Mouse (Mus musculus) heart, embryonic 14.5 days (tissue): ENCODE measurements around the gene Brwd1. TPM values are rescaled to one million over a fixed set of nuclear protein-coding genes. Genes with fewer than 3 reads are reported as not detected.

ENCODE experiments used
- ATAC-seq: fragments of 200-750 bp; cut with Nextera tagmentation; 2 replicates; pipeline ENCODE4 v1.8.0; 2017; ENCODE audit warnings: low read depth, moderate TSS enrichment; ENCODE audit not compliant: insufficient number of reproducible peaks, insufficient read depth, low FRiP score
- H3K27ac ChIP-seq, 2 experiments: fragments of 200-500 bp in 1 of 2; fragments of 300-500 bp in 1 of 2; sonication (generic) in 1 of 2; replicated peaks in 1 of 2; 2 replicates each; pipeline ENCODE4 v1.5.1; 2012 to 2014; ENCODE audit warnings: low read depth in 2 of 2, low read length in 2 of 2, control low read depth in 1 of 2, mild to moderate bottlenecking in 1 of 2, mixed read lengths in 1 of 2; ENCODE audit not compliant: control insufficient read depth in 1 of 2, insufficient read depth in 1 of 2
- H3K27me3 ChIP-seq: fragments of 300-500 bp; sonication (generic); 2 replicates; pipeline ENCODE4 v1.6.1; 2014; ENCODE audit warnings: mild to moderate bottlenecking, low read length, control low read depth; ENCODE audit not compliant: control insufficient read depth, insufficient read depth
- H3K36me3 ChIP-seq: fragments of 300-500 bp; sonication (generic); 2 replicates; pipeline ENCODE4 v1.6.1; 2014; ENCODE audit warnings: mild to moderate bottlenecking, control low read depth, low read length, mixed read lengths; ENCODE audit not compliant: control insufficient read depth, insufficient read depth
- H3K4me1 ChIP-seq, 2 experiments: fragments of 200-500 bp in 1 of 2; fragments of 300-500 bp in 1 of 2; sonication (generic) in 1 of 2; 2 replicates each; pipeline ENCODE4 v1.6.1; 2012 to 2014; ENCODE audit warnings: low read length in 2 of 2, control low read depth in 1 of 2, mixed read lengths in 1 of 2; ENCODE audit not compliant: control insufficient read depth in 2 of 2, insufficient read depth in 2 of 2
- H3K4me2 ChIP-seq: fragments of 300-500 bp; sonication (generic); 2 replicates; pipeline ENCODE4 v1.6.1; 2014; ENCODE audit warnings: mild to moderate bottlenecking, low read length
- H3K4me3 ChIP-seq, 2 experiments: fragments of 200-500 bp in 1 of 2; fragments of 300-500 bp in 1 of 2; sonication (generic) in 1 of 2; 2 replicates each; pipeline ENCODE4 v1.5.1; 2012 to 2014; ENCODE audit warnings: low read length in 2 of 2, mild to moderate bottlenecking in 2 of 2, control low read depth in 1 of 2, low read depth in 1 of 2, moderate library complexity in 1 of 2; ENCODE audit not compliant: control insufficient read depth in 1 of 2, insufficient read depth in 1 of 2
- H3K9ac ChIP-seq: fragments of 300-500 bp; sonication (generic); 2 replicates; pipeline ENCODE4 v1.6.1; 2014; ENCODE audit warnings: mild to moderate bottlenecking, low read length
- H3K9me3 ChIP-seq: fragments of 300-500 bp; sonication (generic); 2 replicates; pipeline ENCODE4 v1.6.1; 2016; ENCODE audit warnings: low read length, control low read depth; ENCODE audit not compliant: control insufficient read depth
- WGBS: fragments of 180-500 bp; shearing (Covaris S2); extraction: QIAGEN DNeasy Blood & Tissue Kit; methylation state at CpG from one replicate; pipeline ENCODE4 v1.1.7; 2014; 5-methylcytosine and 5-hydroxymethylcytosine counted together
- polyA plus RNA-seq: library from polyadenylated mRNA; unstranded; fragments of >200 nt; fragmentation: Nextera tagmentation; extraction: Ambion mirVana; gene quantifications from 2 replicates; pipeline ENCODE4 v1.2.1, GENCODE M21; 2014

Brwd1 gene
- polyA plus RNA-seq, 1 experiment from 2014 or later, result 96.9 TPM

DNA sequence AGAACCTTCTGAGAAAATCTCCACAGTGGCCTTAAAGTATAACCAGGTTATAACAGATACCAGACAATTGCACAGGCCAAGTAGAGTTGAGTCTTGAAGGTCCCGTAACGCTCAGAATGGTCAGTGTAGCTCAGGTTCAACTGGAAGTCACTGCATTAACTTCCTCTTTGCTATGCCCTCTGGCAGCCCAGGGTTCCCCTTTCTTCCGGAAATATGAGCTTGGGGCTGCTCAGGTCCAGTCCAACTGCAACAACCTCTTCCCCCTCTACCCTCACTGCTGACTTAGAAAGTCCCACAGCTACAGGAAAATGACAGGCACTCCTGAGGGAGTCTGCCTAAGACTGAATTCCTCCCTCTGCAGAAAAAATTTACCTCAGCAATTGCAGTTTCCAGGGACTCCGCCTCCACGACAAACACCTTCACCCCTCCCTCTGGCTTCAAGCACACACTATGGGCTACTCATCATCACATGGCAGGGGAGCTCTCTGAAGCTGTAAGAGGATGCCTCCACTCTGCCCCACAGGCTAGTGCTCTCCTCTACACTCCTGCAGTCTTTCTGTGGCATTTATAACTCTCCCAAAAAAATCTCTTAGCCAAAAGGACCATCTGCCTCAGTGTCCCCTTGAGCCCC, 126.5 kb downstream of the Brwd1 start:
- Histone ChIP-seq H3K4me1 (no peaks in the 10 kb centered on the region), H3K27ac (no peak overlapping the region), H3K27me3 (no peaks in the 10 kb centered on the region), H3K9ac (no peak overlapping the region), H3K36me3 (no peaks in the 10 kb centered on the region), H3K9me3 (0 out of 2 replicates have a peak, but pooled peaks cover 4% of the 10 kb centered on the region), H3K4me2 (no peak overlapping the region), H3K4me3 (no peak overlapping the region)
- no peak for ATAC-seq
- 82% methylated on average over 5 of the region's 5 CpGs for WGBS

DNA sequence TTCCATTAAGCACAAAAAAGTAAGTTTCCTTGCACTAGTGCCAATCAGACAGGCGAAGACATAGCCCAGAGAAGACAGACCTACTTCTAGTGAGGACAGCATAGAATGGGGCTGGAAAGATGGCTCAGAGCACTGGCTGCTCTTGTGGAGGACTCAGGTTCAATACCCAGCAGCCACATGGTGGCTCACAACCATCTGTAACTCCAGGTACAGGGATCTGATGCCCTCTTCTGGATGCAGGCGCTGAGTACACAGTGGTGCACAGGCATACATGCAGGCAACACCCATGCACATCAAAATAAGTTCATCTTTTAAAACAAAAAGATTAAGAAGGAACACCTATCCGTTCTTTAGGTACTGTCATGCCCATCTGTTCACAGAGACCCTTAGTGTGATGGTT, 128.0 kb downstream of the Brwd1 start:
- no peak overlapping the region for H3K9ac ChIP-seq
- H3K36me3 ChIP-seq, result no peaks in the 10 kb centered on the region
- H3K27ac ChIP-seq, result no peak overlapping the region
- WGBS, result 70% methylated on average over 3 of the region's 3 CpGs
- no peaks in the 10 kb centered on the region for H3K4me1 ChIP-seq
- H3K9me3 ChIP-seq, result 0 out of 2 replicates have a peak, but pooled peaks cover 4% of the 10 kb centered on the region
- ATAC-seq, result no peak
- no peaks in the 10 kb centered on the region for H3K27me3 ChIP-seq
- H3K4me3 ChIP-seq, result no peak overlapping the region
- no peak overlapping the region for H3K4me2 ChIP-seq

DNA sequence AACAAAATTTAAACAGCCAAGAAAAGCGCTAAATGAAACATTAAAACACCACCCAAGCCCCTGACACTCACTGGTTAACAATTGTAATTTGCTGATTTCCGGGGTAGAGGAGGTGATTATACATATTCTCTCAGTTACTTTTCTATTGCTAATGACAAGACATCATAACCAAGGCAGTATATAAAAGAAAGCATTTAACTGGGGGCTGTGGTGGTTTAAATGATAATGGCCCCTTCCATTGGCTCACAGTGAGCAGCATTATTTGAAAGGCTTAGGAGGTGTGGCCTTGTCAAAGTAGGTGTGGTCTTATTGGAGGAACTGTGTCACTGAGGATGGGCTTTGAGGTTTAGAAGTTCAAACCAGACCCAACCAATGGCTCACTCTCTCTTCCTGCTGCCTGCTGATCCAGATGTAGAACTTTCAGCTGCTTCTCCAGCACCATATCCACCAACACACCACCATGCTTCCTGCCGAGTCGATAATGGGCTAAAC, 129.1 kb downstream of the Brwd1 start:
- H3K36me3 ChIP-seq, result no peaks in the 10 kb centered on the region
- no peak for ATAC-seq
- 82% methylated on average over 4 of the region's 4 CpGs for WGBS

DNA sequence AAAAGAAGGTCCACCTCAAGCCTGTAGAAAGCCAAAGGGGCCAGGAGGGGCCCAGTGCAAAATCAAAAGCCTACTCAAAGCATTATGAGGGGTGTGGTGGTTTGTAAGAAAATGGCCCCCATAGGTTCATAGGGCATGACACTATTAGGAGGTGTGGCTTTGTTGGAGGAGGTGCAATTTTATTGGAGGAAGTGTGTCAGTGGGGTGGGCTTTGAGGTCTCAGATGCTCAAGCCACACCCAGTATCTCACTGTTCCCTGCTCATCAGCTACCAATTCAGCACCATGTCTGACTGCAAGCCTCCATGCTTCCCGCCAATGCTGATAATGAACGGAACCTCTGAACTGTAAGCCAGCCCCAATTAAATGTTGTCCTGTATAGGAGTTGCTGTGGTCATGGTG, 130.9 kb downstream of the Brwd1 start:
- no peak for ATAC-seq
- H3K4me2 ChIP-seq, result no peak overlapping the region
- no peaks in the 10 kb centered on the region for H3K4me1 ChIP-seq
- H3K9ac ChIP-seq, result no peak overlapping the region
- H3K4me3 ChIP-seq, result no peak overlapping the region
- no peak overlapping the region for H3K27ac ChIP-seq
- no peaks in the 10 kb centered on the region for H3K36me3 ChIP-seq
- H3K9me3 ChIP-seq, result 0 out of 2 replicates have a peak, but pooled peaks cover 4% of the 10 kb centered on the region
- 87% methylated on average over 2 of the region's 2 CpGs for WGBS
- H3K27me3 ChIP-seq, result no peaks in the 10 kb centered on the region

More for the DNA sequence above, 129.1 kb downstream of the Brwd1 start:
- Histone ChIP-seq H3K4me3 (no peak overlapping the region), H3K27ac (no peak overlapping the region), H3K4me1 (no peaks in the 10 kb centered on the region), H3K9me3 (0 out of 2 replicates have a peak, but pooled peaks cover 4% of the 10 kb centered on the region), H3K27me3 (no peaks in the 10 kb centered on the region), H3K9ac (no peak overlapping the region), H3K4me2 (no peak overlapping the region)

DNA sequence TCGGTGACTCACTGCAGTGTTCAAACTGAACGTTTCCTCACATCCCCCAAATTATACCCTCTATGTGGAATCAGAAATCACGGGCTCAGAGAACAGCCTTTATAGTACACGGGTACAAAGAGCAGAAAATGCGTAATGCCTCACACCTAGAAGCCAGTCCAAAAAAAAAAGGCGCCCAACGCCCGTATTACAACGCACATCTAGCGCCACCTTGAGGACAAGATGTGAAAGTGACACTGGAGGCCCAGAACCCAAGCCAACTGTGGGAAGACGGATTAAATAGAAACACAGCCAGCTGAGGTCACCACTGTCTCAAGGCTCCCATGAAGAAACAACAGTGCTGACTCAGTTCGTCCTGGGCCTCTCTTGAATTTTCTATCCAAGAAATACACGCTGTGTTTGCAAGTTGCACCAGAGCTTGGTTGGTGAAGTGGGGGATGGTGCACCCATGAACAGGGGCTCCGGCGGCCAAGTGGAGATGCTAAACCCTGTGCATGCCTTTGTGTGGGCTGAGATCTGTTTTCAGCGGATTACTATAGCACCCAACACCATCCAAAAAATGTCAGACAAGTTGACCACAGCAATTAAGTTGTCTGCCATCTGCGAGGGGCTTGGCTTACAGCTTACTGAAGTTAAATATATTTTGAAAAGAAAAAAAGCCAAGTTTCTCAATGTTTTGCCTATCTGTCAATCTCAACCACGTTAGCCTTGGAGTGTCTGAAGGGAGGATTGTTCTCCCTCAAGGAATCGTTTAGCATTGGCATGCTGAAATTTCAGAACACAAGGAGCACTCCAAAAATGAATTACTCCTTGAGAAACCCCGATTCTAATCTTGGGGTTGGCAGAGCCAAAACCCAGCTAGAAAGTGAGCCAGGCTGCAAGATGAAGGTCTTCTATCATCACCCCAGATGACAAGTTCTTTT, 136.7 kb downstream of the Brwd1 start:
- Histone ChIP-seq H3K27ac (no peak overlapping the region), H3K9ac (no peak overlapping the region), H3K27me3 (0 out of 2 replicates have a peak, but pooled peaks cover 4% of the 10 kb centered on the region), H3K9me3 (no peaks in the 10 kb centered on the region), H3K4me3 (no peak overlapping the region), H3K4me2 (0 out of 2 replicates have a peak overlapping the region, but pooled peaks have one; percentile 32), H3K4me1 (peaks cover 2 to 3% of the 10 kb centered on the region in 2 experiments; a peak in 1 of 4 replicates), H3K36me3 (no peaks in the 10 kb centered on the region)
- no peak for ATAC-seq
- 26% methylated on average over 20 of the region's 20 CpGs for WGBS

DNA sequence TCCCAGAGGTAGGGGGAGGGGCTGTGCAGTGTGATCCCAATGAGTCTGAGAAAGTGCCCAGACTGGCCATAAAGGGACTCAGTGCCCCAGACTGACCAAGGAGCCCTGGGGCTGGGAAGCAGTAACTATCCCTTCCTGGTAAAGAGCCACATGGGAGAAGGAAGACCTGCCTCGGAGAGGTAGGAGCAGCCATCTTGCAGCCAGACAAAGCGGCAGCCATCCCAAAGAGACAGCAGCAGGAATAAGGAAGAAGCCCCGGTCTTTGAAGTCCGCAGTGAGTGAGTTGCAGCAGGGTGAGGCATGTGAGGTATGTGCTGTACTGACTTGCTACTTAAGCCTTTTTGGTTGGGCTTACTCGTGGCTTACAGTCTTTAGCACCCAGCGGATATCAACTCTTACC, 139.1 kb downstream of the Brwd1 start:
- 71% methylated on average over 6 of the region's 6 CpGs for whole genome bisulfite sequencing
- ATAC-seq, result no peak
- H3K4me1 ChIP-seq, result peaks cover 2 to 3% of the 10 kb centered on the region in 2 experiments; a peak in 1 of 4 replicates

More for the DNA sequence above, 139.1 kb downstream of the Brwd1 start:
- no peak overlapping the region for H3K4me2 ChIP-seq
- H3K4me3 ChIP-seq, result no peak overlapping the region
- no peaks in the 10 kb centered on the region; the same call in 1 of the 2 replicates for H3K9me3 ChIP-seq
- H3K9ac ChIP-seq, result no peak overlapping the region
- H3K36me3 ChIP-seq, result no peaks in the 10 kb centered on the region
- H3K27me3 ChIP-seq, result 0 out of 2 replicates have a peak, but pooled peaks cover 4% of the 10 kb centered on the region
- H3K27ac ChIP-seq, result no peak overlapping the region
